Mouse (Mus musculus): ENCODE measurements at regions not wholly inside any gene's neighbourhood (a gene's known extent, or its start where the extent isn't known, plus 50 kb on each side); places are given as distances from the start of the nearest gene placed in this dataset.

DNA sequence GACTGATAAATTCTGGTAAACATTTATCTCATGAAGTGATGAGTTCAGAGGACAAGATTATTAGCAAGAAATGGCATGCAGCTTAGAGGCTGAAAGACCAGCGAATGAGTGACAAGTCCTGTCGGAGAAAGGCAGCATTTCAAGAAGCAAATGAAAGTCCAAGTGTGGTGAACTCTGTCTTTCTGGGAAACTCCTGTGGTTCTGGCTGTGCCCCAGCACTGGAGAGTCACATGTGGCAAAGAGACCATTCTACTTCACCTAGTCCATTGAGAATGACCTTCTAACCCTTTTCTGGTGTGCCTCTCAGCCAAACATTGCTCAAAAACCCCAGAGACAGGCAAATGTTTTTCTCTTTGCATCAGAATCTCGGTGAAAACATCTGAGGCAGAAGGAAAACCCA is 76.2 kb upstream of the Cpeb2 start:
- dilution Hi-C loops (cut with MboI; ENCODE audit: extremely low pct_ligation_motif_present, extremely low pct_unique_long_range_greater_than_20kb, low sequenced_read_pairs), result no loop called here

DNA sequence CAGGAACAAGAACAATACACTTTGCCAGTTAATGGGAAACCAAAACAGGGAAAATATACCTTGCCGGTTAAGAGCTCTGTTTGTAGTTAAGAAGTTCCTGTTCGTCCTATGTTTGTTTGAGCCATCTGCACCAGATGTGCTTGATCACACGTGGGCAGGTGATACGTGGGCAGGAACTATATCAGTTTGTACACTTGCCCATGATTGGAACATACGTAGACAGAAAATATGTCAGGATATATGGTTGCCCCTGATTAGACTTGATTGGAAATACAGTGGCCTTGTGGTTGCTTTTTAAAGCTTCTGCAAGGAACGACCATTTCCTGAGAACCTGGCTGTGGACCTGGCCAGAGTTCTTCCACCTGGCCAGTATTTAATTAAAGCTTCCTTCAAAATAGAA is 72.8 kb upstream of the Cpeb2 start:
- Histone ChIP-seq H3K4me3 (replicated peaks in 1 of 3; ENCODE audit: low read depth in 2 of 3, low read length in 2 of 3, poor library complexity in 1 of 3) (no peak overlapping the region), H3K9me3 (replicated peaks; ENCODE audit: low read length) (no peaks in the 10 kb centered on the region), H3K4me1 (ENCODE audit: control insufficient read depth in 1 of 2, insufficient read depth in 2 of 2) (no peaks in the 10 kb centered on the region), H3K79me2 (replicated peaks; ENCODE audit: control insufficient read depth, extremely low read depth, insufficient read depth, poor library complexity, severe bottlenecking) (no peaks in the 10 kb centered on the region), H3K9ac (ENCODE audit: insufficient read depth, low read depth) (no peak overlapping the region), H3K4me2 (ENCODE audit: insufficient read depth, low read depth, poor library complexity, severe bottlenecking) (no peak overlapping the region), H3K27me3 (replicated peaks) (no peaks in the 10 kb centered on the region), H3K36me3 (replicated peaks in 1 of 2; ENCODE audit: control insufficient read depth in 1 of 2, insufficient read depth in 1 of 2, low read length in 1 of 2) (no peaks in the 10 kb centered on the region), H3K27ac (ENCODE audit: insufficient read depth, low read depth) (no peak overlapping the region)
- dilution Hi-C loops (cut with MboI; ENCODE audit: extremely low pct_ligation_motif_present, extremely low pct_unique_long_range_greater_than_20kb, low sequenced_read_pairs) (no loop called here), in situ Hi-C loops (cut with MboI; ENCODE audit: low pct_ligation_motif_present, low pct_unique_long_range_greater_than_20kb, low sequenced_read_pairs) (no loop called here)
- DNase-seq (ENCODE audit: extremely low read depth), result no peak
- no peak for TF ChIP-seq TCF12 (IDR thresholded peaks at IDR 0.05; ENCODE audit: low read depth, low read length)
- TF ChIP-seq MEF2A (IDR thresholded peaks at IDR 0.05; ENCODE audit: borderline replicate concordance, low read depth, low read length), result no peak
- no peak for TF ChIP-seq CHD1 (IDR thresholded peaks at IDR 0.05; ENCODE audit: low read depth, low read length)
- no peak for TF ChIP-seq JUN (IDR thresholded peaks at IDR 0.05; ENCODE audit: insufficient read depth, low read depth, low read length)

More for the DNA sequence above, 76.2 kb upstream of the Cpeb2 start:
- DNase-seq (ENCODE audit: extremely low read depth), result no peak
- Histone ChIP-seq H3K4me2 (ENCODE audit: insufficient read depth, low read depth, poor library complexity, severe bottlenecking) (no peak overlapping the region), H3K36me3 (replicated peaks in 1 of 2; ENCODE audit: control insufficient read depth in 1 of 2, insufficient read depth in 1 of 2, low read length in 1 of 2) (no peaks in the 10 kb centered on the region), H3K4me1 (ENCODE audit: control insufficient read depth in 1 of 2, insufficient read depth in 2 of 2) (no peaks in the 10 kb centered on the region), H3K9ac (ENCODE audit: insufficient read depth, low read depth) (no peak overlapping the region), H3K9me3 (replicated peaks; ENCODE audit: low read length) (no peaks in the 10 kb centered on the region), H3K27ac (ENCODE audit: insufficient read depth, low read depth) (no peak overlapping the region), H3K27me3 (replicated peaks) (no peaks in the 10 kb centered on the region), H3K79me2 (replicated peaks; ENCODE audit: control insufficient read depth, extremely low read depth, insufficient read depth, poor library complexity, severe bottlenecking) (no peaks in the 10 kb centered on the region), H3K4me3 (replicated peaks in 1 of 3; ENCODE audit: low read depth in 2 of 3, low read length in 2 of 3, poor library complexity in 1 of 3) (no peak overlapping the region)
- in situ Hi-C loops (cut with MboI; ENCODE audit: low pct_ligation_motif_present, low pct_unique_long_range_greater_than_20kb, low sequenced_read_pairs), result no loop called here
- no peak for TF ChIP-seq ZNF384 (IDR thresholded peaks at IDR 0.05; ENCODE audit: low read depth, low read length)
- TF ChIP-seq SIN3A (IDR thresholded peaks at IDR 0.05; ENCODE audit: low read length), result no peak
- no peak for TF ChIP-seq SMC3 (IDR thresholded peaks at IDR 0.05; ENCODE audit: low read depth, low read length)

DNA sequence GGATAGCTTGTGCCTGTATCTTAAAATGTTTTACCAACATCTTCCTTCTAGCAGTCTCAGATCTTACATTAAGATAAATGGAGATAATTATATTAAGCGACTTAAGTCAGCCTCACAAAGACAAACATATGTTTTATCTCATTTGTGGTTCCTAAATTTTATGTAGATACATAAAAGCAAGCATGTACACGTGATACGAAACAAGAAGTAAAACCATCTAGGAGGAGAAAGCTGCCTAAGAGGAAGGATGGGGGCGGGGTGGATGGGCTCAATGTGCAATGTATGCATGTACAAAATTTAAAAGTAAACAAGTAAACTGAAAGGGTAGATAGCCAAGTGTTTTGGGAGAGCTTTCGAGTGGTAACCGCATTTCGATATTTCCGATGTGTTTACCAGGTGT is 51.5 kb upstream of the Cpeb2 start:
- in situ Hi-C loops (cut with MboI; ENCODE audit: low pct_ligation_motif_present, low pct_unique_long_range_greater_than_20kb, low sequenced_read_pairs), result no loop called here
- no peaks in the 10 kb centered on the region for H3K27me3 ChIP-seq (replicated peaks)
- H3K27ac ChIP-seq (ENCODE audit: insufficient read depth, low read depth), result no peak overlapping the region
- no peaks in the 10 kb centered on the region for H3K79me2 ChIP-seq (replicated peaks; ENCODE audit: control insufficient read depth, extremely low read depth, insufficient read depth, poor library complexity, severe bottlenecking)
- no peak overlapping the region for H3K4me2 ChIP-seq (ENCODE audit: insufficient read depth, low read depth, poor library complexity, severe bottlenecking)
- H3K4me3 ChIP-seq (replicated peaks in 1 of 3; ENCODE audit: low read depth in 2 of 3, low read length in 2 of 3, poor library complexity in 1 of 3), result no peak overlapping the region
- no peaks in the 10 kb centered on the region for H3K9me3 ChIP-seq (replicated peaks; ENCODE audit: low read length)
- DNase-seq (ENCODE audit: extremely low read depth), result no peak
- dilution Hi-C loops (cut with MboI; ENCODE audit: extremely low pct_ligation_motif_present, extremely low pct_unique_long_range_greater_than_20kb, low sequenced_read_pairs), result no loop called here
- peaks cover 0 to 4% of the 10 kb centered on the region in 2 experiments; a peak in 1 of 4 replicates for H3K4me1 ChIP-seq (ENCODE audit: control insufficient read depth in 1 of 2, insufficient read depth in 2 of 2)
- no peaks in the 10 kb centered on the region for H3K36me3 ChIP-seq (replicated peaks in 1 of 2; ENCODE audit: control insufficient read depth in 1 of 2, insufficient read depth in 1 of 2, low read length in 1 of 2)
- H3K9ac ChIP-seq (ENCODE audit: insufficient read depth, low read depth), result no peak overlapping the region
- TF ChIP-seq JUN (IDR thresholded peaks at IDR 0.05; ENCODE audit: insufficient read depth, low read depth, low read length) (no peak), BHLHE40 (IDR thresholded peaks at IDR 0.05; ENCODE audit: low read depth, low read length) (peak; percentile 71), KAT2A (IDR thresholded peaks at IDR 0.05; ENCODE audit: insufficient replicate concordance, low read length) (no peak), MEF2A (IDR thresholded peaks at IDR 0.05; ENCODE audit: borderline replicate concordance, low read depth, low read length) (no peak), ETS1 (conservative IDR thresholded peaks at IDR 0.05; ENCODE audit: low read depth, low read length) (no peak), CHD1 (IDR thresholded peaks at IDR 0.05; ENCODE audit: low read depth, low read length) (no peak), IRF4 (IDR thresholded peaks at IDR 0.05; ENCODE audit: low read depth, low read length) (no peak)
